Mouse (Mus musculus): Measurements from ENCODE around the gene Pacsin3.
"Not testable (repeated sequence)": the region's sequence is repeated elsewhere in the genome, so short reads cannot be mapped to it uniquely, and the experiment has no call there.

Gene Pacsin3

DNA sequence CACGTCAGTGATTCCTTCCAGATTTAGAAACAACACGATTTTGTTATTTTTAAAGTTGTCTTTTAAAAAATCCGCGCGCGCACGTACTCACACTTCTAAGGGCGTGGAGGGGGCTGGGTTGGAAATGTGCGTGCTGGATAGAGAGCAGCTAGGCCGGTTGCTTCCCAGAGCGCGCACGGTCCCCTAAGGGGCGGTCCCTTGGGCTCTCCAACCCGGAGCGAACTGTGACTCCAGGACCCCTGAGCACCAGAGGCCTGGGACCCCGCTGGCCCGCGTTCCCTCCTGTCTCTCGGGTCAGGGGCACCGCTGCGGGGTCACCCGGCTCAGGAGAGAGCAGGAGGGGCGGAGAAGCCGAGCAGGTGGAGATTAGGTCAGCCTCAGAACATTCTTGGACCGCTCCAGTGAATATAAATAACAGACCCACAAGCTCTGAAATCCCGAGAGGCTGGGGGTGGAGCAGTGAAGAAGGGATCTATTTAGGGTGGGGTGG lies at the start of gene Pacsin3:
TSS of gene Pacsin3 (plus strand) at position 294 of the 490 bp plus-strand sequence.
- peak; percentile 52 to 67 for DNase-seq

- no peak for DNase-seq
Observed at GRCm38 (mm10) chr2:91206254-91206775, 49.4 kb upstream of the Pacsin3 start.

DNA sequence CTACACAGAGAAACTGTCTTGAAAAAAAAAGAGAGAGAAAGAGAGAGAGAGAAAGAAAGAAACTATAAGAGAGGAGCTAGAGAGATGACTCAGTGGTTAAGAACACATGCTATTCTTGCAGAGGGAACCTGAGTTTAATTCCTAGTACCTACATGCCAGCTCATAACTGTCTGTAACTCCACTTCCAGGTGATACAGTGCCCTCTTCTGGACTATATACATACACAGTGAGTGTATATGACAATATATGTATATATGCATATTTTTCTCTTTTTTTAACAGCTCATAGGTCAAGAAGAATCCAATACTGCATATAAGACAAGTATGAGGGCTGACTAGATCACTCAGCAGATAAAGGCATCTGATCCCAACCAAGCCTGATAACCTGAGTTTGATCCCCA lies 42.4 kb upstream of the Pacsin3 start:
- no peak for DNase-seq

DNA sequence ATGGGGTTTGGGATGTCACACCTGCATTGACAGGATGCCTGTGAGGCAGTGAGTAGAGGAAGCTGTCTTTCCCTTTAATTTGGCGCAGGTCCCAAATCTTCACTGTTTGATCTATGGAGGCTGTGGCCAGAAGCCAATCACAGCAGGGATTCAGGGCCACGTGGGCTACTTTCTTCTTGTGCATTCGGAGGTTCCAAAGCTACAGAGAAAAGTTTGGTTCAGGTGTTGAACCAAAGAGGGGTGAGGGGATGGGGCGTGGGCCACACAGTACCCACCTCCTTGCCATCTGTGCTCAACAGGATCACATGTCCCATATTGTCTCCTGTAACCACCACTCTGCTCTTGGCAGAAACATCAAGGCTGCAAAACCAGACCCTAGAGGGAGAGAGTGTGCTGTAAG lies 38.7 kb upstream of the Pacsin3 start:
- DNase-seq, result no peak

GRCm38 (mm10) chr2:91220501-91220900 lies 35.3 kb upstream of the Pacsin3 start:
- DNase-seq, result no peak

DNA sequence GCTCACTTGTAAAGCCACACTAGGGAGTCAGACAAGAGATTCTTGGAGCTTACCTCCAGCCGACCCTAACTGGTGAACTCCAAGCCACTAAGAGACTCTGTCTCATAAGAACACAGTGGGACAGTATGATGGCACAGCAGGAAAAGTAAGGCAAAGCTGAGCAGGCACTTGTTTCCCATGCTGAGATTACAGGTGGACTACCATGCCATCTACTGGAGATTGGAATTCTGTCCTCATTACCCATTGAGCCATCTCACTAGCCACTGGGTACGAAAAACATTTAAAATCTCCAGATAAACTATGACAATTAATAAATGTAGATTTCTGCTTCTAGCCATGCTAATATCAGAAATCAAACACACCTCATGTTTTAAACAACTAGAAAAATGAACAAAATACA lies 32.1 kb upstream of the Pacsin3 start:
- no peak for DNase-seq

DNA sequence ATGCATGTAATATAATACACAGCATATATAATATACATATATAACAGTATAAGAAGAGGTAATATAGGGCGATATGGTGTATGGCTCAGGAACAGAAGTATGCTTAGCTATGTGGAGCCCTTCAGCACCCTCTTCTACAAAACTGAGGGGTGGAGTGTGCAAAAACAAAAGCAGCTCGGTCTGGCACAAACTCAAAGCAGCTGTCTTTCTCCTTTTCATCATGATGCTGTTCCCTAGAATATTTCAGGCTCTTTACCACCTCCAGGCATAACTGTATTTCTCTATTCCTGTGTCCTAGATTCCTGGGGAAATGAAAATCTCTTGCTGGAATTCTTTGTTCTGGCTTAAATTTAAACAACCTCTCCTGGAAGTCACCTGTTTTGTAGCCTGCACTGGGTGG lies 26.0 kb upstream of the Pacsin3 start:
- no peak for DNase-seq

- peak; percentile 97 to 98 for DNase-seq
Observed at GRCm38 (mm10) chr2:91236601-91237510, 18.9 kb upstream of the Pacsin3 start, which contains the start of gene Ddb2. Ddb2 (minus strand) TSS chr2:91236982.

DNA sequence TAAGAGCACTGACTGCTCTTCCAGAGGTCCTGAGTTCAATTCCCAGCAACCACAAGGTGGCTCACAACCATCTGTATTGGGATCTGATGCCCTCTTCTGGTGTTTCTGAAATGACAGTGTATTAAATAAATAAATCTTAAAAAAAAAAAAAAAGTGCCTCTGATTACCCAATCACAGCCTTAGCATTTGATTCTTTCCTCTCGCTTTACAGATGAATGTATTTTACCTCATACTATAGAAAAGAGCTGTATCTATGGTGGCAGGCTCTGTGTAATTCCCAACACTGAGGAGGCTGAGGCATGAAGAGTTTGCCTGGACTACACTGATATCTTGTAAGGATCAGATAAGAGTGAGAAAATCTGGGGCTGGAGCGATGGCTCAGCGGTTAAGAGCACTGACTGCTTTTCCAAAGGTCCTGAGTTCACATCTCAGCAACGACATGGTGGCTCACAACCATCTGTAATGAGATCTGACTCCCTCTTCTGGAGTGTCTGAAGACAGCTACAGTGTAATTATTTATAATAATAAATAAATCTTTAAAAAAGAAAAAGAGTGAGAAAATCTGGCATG lies 18.2 kb upstream of the Pacsin3 start:
- DNase-seq, result not testable (repeated sequence)

DNA sequence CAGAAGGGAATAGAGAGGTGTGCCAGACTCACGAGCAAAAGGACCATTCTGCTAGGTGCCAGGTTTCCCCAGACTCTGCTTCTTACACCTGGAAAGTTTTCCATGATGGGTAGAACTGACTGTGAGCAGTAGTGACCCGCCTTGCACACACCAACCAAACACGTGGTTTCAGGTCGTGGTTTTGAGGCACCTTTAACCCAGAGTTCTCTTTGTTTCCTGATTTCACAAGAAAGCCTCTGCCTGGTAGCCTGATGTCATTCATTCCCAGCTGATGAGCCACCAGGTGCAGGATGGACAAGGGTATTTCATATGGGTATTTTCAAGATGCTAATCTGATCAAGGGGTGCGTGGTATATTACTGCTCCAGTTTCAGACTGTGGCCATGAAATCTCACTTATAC lies 13.2 kb upstream of the Pacsin3 start:
- DNase-seq, result no peak

DNA sequence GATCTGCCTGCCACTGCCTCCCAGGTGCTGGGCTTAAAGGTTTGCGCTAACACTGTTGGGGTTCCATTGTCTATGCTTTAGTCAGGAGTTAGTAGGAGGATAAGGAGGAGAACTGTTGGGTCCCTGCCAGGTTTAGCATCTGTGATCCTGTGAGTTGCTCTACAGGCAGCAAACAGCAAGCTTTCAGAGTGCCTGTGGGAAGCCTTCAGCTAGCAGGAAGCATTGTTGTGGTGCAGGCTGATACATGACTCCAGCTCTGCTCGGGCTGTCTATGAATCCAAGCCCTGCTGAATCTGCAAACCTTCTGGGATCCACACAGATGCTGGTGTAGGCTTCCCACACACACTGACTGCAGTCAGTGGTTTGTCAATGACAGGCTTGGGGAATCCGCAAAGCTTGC lies 12.3 kb upstream of the Pacsin3 start:
- DNase-seq, result no peak

- no peak for DNase-seq
Observed at GRCm38 (mm10) chr2:91244557-91245228, 11.1 kb upstream of the Pacsin3 start.

DNA sequence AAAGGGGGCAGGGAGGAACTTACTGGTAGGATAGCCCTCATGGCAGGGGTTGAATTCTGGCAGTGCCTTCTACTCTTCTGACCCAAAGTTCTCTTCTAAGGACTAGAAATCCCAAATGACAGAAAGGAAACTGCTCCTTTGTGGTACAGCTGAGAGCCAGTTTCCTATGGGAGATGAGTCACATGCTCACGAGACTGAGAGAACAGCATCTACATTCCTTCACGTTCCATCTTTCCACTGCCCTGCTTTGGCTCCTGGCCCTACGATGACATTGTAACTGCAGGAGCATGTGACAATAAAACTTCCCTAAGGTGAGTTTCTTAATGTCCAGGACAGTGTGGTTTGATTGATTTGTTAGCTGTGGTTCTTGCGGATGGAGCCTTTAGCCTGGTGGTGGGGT lies 7.4 kb upstream of the Pacsin3 start:
- no peak for DNase-seq

GRCm38 (mm10) chr2:91252001-91252400 lies 3.8 kb upstream of the Pacsin3 start:
- no peak for DNase-seq

GRCm38 (mm10) chr2:91252512-91252911 lies 3.2 kb upstream of the Pacsin3 start:
- no peak for DNase-seq

DNA sequence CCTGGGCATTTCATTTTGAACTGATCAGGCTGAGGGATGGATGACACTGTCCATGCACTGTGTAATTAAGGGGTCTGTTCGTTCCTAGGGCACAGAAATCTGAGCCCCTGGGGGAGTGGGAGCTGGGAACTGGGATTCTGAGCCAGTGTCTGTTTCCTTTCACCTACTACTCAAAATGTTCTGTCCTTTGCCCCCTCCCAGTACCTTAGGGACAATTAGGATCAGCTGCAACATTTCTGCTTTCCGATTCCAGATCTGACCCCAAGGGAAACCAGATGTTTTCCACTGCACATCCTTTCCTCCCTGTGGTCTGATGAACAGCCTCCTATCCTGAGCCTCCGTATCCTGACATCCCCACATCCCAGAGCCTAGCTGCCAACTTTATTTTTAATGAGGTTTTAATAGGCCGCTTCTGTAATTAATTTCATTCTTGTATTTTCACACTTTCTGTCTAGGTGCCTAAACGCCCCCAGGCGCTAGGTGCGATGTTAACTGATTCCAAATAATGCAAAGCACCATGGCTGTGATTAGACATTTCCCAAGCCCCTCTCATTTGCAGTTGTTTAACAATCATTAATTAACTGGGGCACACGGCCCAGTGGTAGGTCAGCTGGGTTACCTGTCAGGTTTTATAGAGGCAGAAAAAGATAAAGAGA lies 901 bp upstream of the Pacsin3 start:
- DNase-seq, result no peak

DNA sequence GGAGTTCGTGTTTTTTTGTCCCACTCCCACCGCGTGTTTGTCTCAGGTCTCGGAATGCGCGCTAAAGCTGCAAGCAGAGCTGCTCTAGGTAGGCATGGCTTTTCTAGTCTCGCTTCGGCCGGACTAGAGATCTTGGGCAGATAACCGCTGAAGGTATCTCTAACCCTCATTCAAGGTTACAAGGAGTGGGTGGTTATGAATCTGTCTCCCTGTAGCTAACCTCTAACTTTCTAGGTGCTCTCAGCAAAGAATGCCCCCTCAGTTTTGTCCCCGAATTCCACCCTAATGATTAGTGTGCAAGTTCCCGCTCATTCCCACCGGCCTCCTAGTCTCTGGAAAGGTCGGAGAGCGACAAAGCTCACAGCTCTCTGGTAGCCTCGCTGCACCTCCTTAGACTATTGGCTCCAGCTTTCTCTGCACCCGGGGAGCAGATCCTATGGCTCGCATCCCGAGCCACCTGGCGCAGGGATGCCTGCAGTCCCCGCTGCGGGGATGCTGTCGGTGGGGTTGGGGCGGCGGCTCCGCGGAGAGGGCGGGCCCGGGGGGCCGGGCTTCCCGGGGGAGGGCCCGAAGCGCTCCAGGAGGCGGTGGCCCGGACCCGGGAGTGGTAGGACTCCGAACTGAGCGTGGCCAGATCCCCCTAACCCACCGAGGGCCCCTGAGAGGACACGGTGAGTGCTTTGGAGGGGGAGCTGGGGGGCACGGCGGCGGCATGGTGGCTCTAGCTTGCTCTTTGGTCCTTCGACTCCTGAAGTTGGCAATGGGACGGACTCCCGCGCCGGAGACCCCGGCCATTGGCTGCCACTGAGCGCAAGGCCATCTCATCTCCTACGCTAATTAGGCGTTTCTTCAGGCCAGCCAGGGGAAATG lies 737 bp downstream of the Pacsin3 start:
- DNase-seq, result peak; percentile 75 to 84

- DNase-seq, result peak; percentile 78 to 86
Observed at GRCm38 (mm10) chr2:91257126-91257980, 1.6 kb downstream of the Pacsin3 start.

GRCm38 (mm10) chr2:91258054-91258453 lies 2.3 kb downstream of the Pacsin3 start:
- no peak for DNase-seq

- no peak for DNase-seq
Observed at GRCm38 (mm10) chr2:91258830-91259229, 3.1 kb downstream of the Pacsin3 start.

DNA sequence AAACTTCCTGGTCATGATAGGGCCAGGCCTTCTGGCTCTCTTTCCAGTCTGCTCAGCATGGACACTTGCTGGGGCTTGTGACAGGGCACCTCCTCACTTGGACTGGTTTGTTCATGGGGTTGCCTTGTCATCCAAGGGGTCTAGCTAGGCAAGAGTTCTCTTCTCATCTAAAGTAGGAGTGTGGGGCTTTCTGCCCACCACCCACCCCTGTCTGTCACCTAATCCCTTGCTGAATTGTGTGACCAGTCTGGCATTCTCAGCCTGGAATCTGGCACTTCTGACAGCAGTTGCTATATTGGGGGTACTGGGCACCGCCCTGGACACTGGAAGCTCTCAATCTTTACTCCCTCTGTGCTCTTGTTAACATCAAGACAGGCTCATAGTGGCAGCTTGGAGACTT lies 3.7 kb downstream of the Pacsin3 start:
- no peak for DNase-seq
